Mouse (Mus musculus): ENCODE results near the gene E2f1.

E2f1 gene

GRCm38 (mm10) chr2:154581421-154581820 is 11.7 kb upstream of the E2f1 start:
- DNase-seq = no peak

- no peak for DNase-seq
Observed at GRCm38 (mm10) chr2:154580586-154580985, 10.9 kb upstream of the E2f1 start.

- DNase-seq = no peak
Observed at GRCm38 (mm10) chr2:154577744-154578067, 8.0 kb upstream of the E2f1 start.

DNA sequence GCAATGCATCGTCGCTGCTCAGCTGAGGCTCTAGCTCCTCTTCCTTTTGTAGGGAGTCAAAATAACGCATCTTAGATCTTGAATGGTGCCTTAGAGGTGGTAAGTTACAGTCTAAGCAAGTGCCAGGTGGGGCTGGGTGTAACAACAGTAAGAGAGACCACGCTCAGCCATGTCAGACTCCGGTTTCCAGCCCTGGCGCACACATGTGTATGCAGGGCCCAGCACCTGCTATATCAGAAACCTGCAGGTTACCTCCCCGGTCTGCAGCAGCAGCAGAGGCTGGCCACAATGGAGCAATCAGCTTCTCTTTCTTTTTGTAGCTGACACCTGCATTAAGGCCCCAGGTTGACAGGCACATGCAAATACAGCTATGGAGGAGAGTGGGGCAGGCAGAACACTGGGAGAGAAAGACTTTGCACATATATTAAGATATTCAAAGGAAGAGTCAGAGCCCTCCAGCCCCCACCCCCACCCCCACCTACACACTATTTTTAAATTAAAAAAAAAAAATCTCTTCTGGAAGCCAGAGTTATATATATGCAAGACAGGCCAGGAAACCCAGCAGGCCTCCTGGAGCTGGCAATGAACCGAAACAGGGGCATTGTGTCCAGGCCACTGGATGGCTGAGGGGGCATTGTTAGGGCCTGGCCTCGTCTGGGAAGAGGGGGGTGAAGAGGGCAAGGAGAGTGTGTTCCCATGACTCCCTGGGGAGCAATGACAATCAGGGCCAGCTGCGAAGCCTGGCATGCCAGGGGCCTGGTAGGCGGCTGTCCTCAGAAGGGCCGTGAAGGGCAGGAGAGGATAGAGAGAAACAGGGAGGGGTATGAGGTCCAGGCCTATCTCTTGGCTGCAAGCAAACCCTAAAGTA is 7.4 kb upstream of the E2f1 start:
- DNase-seq = no peak

- peak; percentile 68 to 71 for DNase-seq
Observed at GRCm38 (mm10) chr2:154574271-154574670, 4.6 kb upstream of the E2f1 start.

- no peak for DNase-seq
Observed at GRCm38 (mm10) chr2:154572996-154573395, 3.3 kb upstream of the E2f1 start.

DNA sequence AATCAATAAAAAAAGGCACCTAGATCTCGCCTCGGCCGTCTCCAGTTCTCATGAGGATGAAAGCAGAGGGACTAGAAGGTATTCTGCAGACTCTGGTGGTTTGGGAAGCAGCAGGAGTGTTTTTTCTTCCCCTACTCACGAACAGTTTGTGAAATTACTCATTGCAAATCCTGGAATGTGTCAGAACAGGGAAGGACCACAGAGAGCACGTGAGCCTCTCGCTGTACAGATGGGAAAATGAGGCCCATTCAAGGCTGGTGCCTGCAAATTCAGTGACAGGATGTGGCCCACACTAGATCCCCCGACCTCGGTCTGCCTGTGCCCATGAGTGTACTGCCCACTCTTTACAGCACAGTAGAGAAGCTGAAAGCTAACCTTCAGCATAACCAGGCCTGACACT is 2.3 kb upstream of the E2f1 start:
- no peak for DNase-seq

DNA sequence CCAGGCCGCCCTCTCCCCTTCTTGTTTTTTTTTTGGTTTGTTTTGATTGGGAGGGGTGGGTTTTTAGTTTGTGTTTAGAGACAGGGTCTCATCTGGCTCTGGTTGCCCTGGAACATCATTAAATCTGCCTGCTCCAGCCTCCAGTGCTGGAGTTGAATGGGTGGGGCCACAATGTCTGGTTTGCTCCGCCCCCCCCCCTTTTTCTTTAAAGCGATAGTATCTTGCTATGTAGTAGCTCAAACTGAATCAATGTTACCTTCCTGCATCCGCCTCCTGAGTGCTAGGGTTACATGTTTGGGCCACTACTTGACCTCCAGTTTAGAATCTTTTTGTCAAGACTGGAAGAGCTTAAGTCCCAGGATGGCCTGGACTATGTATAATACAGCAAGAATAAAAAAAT is 1.6 kb upstream of the E2f1 start:
- no peak for DNase-seq

GRCm38 (mm10) chr2:154570666-154571065 is 974 bp upstream of the E2f1 start:
- DNase-seq = no peak

DNA sequence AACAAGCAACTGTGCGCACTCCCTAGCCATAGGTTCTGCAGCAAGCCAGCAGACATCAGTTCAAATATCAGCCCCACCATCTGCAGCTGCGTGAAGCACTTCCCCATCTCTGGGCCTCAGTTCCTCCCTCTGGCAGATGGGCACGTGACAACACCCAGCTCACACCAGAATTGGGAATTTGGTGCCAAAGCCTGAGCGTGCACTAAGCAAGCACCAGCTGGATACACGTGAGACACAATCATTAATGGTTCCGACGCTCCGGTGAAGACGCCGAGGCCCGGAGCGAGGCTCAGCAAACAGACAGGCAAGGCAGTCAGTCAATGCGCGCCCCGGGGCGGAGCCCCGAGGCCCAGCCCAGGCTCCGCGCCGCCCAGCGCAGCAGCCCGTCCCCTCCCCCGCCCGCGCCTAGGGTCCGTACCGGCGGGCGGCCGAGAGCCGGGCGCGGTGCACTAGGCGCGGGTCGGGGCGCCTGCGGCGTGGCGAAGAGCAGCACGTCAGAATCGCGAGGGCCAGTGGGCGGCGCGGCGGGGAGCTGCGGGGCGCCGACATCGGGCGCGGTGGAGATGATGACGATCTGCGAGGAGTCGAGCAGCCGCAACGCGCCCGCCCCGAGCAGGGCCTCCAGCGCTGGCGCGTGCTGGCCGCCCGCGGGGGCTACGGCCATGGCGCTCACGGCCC is 482 bp downstream of the E2f1 start:
- DNase-seq = peak; percentile 63 to 72

DNA sequence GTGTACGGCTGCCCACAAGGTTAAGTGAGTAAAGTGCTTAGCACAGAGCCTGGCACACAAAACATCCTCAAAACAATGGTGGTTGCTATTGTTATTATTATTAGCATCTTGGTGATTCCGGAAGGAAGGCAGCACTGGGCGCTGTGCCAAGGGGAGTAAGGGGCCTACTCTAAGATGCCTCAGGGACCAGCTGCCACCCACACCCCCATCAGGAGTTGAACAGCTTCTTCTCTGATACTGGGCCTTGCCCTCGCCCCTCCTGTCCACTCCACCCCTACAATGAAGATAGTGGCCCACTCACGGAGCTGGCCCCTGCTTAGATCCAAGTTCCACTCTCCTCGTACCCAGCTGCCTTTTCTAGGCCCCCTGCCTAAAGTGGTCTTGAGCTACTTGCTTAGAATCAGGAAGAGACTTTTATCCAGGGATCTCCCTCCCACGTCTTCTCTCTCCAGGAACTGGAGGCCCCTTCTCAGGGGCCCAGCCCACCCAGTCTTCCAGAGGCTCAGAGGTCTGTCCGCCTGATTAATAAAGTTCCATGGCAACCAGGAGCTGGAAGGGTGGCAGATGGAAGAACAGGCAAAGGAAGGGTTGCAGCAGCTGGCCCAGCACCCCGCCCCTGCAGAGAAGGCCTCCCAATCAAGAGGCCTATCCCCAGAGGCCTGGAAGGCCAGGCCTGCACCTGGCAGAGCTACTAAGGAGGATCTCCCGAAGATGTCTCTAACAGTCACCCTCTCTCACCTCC is 1.2 kb downstream of the E2f1 start:
- no peak for DNase-seq

DNA sequence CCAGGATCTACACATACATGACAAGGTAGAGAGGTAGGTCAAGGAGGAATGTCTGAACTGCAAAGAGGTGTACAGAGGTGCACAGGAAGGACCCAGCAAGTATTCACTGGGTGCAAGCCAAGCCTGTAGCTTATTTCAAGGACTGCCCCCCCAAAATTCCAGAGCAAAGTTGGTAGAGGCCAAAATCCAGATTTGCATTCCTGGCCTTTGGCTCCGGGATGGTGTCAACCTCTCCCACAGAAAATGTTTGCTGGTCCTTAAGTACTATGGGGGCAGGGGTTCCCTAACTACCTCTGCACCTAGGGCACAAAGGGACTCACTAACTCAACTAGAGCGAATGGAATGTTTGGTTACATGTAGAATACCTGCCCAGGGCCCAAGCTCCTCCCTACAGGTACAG is 1.9 kb downstream of the E2f1 start:
- DNase-seq = no peak

DNA sequence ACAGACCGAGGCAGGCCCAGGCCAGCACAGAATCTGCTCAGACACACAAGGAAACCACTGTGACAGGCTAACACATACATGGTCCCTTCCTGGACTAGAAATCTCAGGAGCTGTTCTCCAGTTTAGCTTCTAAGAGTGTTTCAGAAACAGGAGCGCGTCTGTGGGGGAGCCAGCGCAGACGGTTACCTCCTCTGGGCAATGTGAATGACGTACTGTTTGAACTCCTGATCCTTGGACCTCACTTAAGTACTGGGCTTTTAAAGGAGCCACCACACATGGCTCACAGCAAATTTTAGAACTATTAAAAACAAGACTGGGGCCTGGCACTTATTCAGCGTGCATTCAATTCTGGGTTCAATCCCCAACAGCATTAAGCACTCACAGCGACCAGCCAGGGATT is 3.1 kb downstream of the E2f1 start:
- DNase-seq = no peak

- DNase-seq = no peak
Observed at GRCm38 (mm10) chr2:154565562-154565961, 4.1 kb downstream of the E2f1 start.

DNA sequence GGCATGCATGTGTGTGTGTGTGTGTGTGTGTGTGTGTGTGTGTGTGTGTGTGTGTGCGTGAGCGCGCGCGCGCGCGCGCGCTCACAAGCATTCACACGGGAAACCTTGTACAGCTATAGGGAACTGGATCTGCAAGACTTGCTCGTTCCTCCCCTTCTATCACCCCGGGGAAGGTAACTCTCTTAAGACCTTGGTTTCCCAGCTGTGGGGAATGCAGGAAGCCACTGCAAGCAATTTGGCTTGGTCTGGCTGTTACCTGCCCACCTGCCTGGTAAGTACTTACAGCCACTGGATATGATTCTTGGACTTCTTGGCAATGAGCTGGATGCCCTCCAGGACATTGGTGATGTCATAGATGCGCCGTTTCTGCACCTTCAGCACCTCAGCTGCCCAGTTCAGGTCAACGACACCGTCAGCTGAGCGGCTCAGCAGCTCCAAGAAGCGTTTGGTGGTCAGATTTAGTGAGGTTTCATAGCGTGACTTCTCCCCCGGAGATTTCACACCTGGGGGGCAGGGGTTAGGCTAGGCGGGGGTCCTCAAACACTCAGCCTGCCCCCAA is 6.0 kb downstream of the E2f1 start:
- no peak for DNase-seq

DNA sequence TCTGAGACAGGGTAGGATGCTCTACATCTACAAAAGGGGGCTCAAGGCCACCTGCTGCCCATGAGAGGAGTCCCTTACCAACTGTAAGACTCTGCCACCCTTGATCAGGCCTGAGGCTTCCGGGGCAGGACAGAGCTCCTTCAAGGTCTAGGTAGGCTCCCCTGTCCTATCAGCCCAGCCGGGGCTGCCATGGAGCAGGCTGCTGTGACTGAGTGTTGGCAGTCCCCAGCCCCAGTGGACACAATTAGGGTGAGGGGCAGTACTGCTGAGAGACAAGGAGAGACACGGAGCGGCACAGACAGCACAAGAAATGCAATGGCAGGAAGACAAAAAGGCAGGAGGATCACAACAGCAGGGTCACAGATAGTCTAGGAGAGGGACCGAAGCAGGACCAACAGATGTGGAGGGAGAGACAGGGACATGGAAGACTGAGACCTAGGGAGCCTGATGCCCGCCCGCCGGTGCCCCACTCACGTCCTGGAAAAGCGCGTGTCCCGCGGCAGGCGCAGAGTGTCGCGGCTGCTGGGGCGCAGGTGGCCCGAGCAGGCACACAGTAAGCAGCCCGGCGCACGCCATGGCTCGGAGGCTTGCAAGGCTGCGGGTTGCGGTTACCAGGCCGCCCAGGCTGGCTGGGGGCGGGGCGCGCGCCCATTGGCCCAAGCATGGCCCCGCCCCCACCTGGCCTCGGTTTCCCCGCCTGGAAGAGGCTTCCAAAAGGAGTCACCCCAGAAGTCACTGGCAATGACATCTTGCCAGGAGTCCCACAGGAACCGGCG is 11.2 kb downstream of the E2f1 start, which contains the start of gene Necab3:
TSS of gene Necab3 (minus strand) at position 627 of the 776 bp plus-strand sequence.
- DNase-seq = peak; percentile 25 to 41

GRCm38 (mm10) chr2:154557184-154557832 is 12.4 kb downstream of the E2f1 start:
- DNase-seq = no peak

GRCm38 (mm10) chr2:154555235-154555634 is 14.5 kb downstream of the E2f1 start:
- no peak for DNase-seq

GRCm38 (mm10) chr2:154552424-154552907 is 17.2 kb downstream of the E2f1 start:
- peak; percentile 71 to 77 for DNase-seq

DNA sequence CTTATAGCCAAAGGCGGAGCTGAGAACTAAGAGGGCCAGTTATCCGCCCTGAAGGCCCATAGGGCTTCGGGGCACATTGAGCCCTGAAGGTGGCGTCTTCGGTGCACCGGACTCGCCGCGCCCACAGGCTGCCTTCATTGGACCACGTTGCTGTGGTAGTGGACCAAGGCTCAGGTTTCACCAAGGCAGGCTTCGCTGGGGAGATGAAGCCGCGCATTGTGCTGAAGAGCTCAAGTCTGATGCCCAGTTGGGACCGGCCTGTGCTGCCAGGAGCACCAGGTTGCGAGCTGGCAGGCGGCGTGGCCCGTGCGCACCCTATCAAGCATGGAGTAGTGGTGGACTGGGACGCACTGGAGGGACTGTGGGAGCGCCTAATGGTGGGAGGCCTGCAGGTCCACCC is 17.8 kb downstream of the E2f1 start:
- DNase-seq = no peak

DNA sequence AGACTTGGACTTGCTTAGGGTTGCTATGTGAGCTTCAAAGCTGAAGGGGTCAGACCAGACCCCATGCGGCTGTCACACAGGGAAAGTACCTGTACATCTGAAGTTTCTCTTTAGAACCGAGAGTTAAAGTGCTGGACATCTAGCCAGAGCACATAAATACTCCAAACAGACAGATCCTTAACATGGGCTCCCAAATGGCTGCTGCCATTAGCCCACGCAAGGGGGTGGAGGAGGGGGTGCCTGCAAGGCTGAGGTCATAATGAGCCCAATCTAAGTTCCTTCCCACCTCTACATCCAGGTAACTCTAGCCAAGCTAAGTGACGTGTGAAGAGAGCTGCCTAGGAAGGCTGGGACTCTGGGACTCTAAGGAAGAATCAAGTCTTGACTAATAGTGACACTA is 18.2 kb downstream of the E2f1 start, which contains the start of gene Actl10:
TSS of gene Actl10 (plus strand) at position 301 of the 400 bp plus-strand sequence.
- no peak for DNase-seq

DNA sequence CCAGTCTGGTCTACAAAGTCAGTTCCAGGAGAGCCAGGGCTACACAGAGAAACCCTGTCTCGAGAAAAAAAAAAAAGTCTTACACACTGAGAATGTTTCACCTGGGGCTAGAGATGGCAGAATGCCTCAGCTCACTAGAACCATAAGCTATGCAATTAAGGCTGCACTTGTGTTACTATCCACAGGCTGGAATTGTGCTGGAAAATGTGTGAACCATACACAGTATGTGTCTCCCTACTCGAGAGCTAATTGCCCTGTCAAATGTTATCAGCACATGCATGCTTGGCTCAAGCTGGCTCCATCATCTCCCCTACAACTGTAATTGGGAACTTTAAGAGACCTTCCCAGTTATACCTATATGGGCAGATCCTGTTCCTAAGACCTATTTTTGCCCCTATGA is 18.8 kb downstream of the E2f1 start:
- DNase-seq = no peak
